Mouse (Mus musculus) hindbrain, embryonic 14.5 days (tissue): ENCODE measurements around the gene Acap3. TPM values are rescaled to one million over a fixed set of nuclear protein-coding genes. Genes with fewer than 3 reads are reported as not detected.

Experiments
- ATAC-seq: fragments of 200-750 bp; cut with Nextera tagmentation; 2 replicates; pipeline ENCODE4 v1.8.0; 2017; ENCODE audit warnings: moderate number of reproducible peaks, mild to moderate bottlenecking, moderate TSS enrichment, moderate library complexity; ENCODE audit not compliant: low FRiP score
- DNase-seq: peaks from one replicate; pipeline ENCODE4 v3.0.0-alpha.2; 2015; ENCODE audit warnings: low spot score
- H3K27ac ChIP-seq: fragments of 300-500 bp; sonication (generic); 2 replicates; pipeline ENCODE4 v1.5.1; 2014; ENCODE audit warnings: mild to moderate bottlenecking, moderate library complexity
- H3K27me3 ChIP-seq: fragments of 300-500 bp; sonication (generic); 2 replicates; pipeline ENCODE4 v1.6.1; 2014; ENCODE audit warnings: mild to moderate bottlenecking, low read length, mixed read lengths; ENCODE audit not compliant: control insufficient read depth, insufficient read depth
- H3K36me3 ChIP-seq: fragments of 300-500 bp; sonication (generic); replicated peaks from 2 replicates; pipeline ENCODE4 v1.6.1; 2014; ENCODE audit not compliant: control insufficient read depth, insufficient read depth
- H3K4me1 ChIP-seq: fragments of 300-500 bp; sonication (generic); replicated peaks from 2 replicates; pipeline ENCODE4 v1.6.1; 2014; ENCODE audit warnings: antibody characterized with exemption, low read length, mixed read lengths; ENCODE audit not compliant: control insufficient read depth, insufficient read depth
- H3K4me2 ChIP-seq: fragments of 300-500 bp; sonication (generic); replicated peaks from 2 replicates; pipeline ENCODE4 v1.6.1; 2014; ENCODE audit warnings: mild to moderate bottlenecking, moderate library complexity
- H3K4me3 ChIP-seq: fragments of 300-500 bp; sonication (generic); replicated peaks from 2 replicates; pipeline ENCODE4 v1.5.1; 2014; ENCODE audit warnings: mild to moderate bottlenecking, low read length
- H3K9ac ChIP-seq: fragments of 300-500 bp; sonication (generic); 2 replicates; pipeline ENCODE4 v1.6.1; 2014
- H3K9me3 ChIP-seq: fragments of 300-500 bp; sonication (generic); 2 replicates; pipeline ENCODE4 v1.6.1; 2016; ENCODE audit warnings: low read length; ENCODE audit not compliant: control insufficient read depth
- WGBS: fragments of 180-500 bp; shearing (Covaris S2); extraction: QIAGEN DNeasy Blood & Tissue Kit; methylation state at CpG from one replicate; pipeline ENCODE4 v1.1.7; 2014; 5-methylcytosine and 5-hydroxymethylcytosine counted together
- polyA plus RNA-seq: library from polyadenylated mRNA; unstranded; fragments of >200 nt; fragmentation: Nextera tagmentation; extraction: Ambion mirVana; gene quantifications from 2 replicates; pipeline ENCODE4 v1.2.1, GENCODE M21; 2014

The Acap3 gene
- polyA plus RNA-seq, result 71.8 and 73.5 TPM in 2 replicates

DNA sequence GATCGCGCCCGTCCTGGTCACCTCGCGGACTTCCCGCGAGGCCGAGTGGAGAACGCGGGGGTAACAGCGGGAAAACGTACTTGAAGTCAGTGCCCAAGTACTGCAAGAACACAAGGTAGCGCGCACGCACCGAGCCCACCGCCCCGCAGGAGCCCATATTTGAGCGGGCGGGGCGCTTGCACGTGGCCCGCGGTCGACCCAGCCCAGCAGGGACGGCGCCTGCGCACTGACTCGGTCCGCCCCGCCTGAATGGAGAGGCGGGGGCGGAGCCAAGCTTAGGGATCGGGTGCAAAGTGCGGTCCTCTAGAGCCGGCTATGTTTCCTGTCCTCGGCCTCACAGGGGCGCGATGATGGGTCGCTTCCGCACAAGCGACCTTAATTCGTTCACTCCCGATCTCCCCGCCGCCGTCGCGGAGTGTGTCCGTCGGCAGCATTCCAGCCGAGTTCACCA lies at the start of gene Acap3, which contains the start of gene Pusl1:
Gene Acap3, plus strand, starts transcription at position 272 of the 451 bp plus-strand sequence.
Gene Pusl1, minus strand, starts transcription at position 231 of the 451 bp plus-strand sequence.
- DNase-seq (peak; percentile 98), ATAC-seq (peak; percentile 86)
- Histone ChIP-seq H3K27ac (peak within 1 kb of the TSS; percentile 99), H3K9me3 (no peaks in the 10 kb centered on the region), H3K9ac (peak within 1 kb of the TSS; percentile 92), H3K4me3 (peak within 1 kb of the TSS; percentile 97), H3K4me1 (peaks cover 41% of the 10 kb centered on the region), H3K4me2 (peak within 1 kb of the TSS; percentile 75), H3K27me3 (no peaks in the 10 kb centered on the region), H3K36me3 (peaks cover 46% of the 10 kb centered on the region)
- WGBS, result under 1% methylated on average over 52 of the region's 52 CpGs

DNA sequence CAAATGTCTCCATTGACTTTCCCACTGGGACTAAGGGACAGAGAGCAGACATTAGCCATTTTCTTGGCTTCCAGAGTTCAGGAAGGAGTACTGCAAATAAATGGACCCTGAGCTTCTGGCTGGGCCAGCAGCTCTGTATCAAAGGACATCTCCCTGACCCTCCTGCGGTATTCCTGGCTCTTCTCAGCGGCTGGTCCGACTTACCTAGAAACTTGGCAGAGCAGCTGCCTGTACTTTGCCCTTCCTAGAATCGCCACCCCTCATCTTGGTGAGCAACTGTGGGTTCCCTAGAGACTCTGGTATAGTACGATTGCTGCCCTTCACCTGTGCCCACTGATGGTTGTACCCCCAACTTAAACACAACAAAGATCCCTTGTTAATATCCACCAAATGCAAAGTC lies 48.4 kb upstream of the Acap3 start:
- no peak for ATAC-seq
- H3K9ac ChIP-seq, result no peak overlapping the region
- H3K36me3 ChIP-seq, result no peaks in the 10 kb centered on the region
- no peak overlapping the region for H3K4me2 ChIP-seq
- H3K9me3 ChIP-seq, result no peaks in the 10 kb centered on the region
- peaks cover 9% of the 10 kb centered on the region; the same call in 1 of the 2 replicates for H3K27me3 ChIP-seq
- no peak overlapping the region for H3K27ac ChIP-seq
- no peak overlapping the region for H3K4me3 ChIP-seq
- 86% methylated on average over 5 of the region's 5 CpGs for WGBS
- H3K4me1 ChIP-seq, result peaks cover 17% of the 10 kb centered on the region
- DNase-seq, result no peak

DNA sequence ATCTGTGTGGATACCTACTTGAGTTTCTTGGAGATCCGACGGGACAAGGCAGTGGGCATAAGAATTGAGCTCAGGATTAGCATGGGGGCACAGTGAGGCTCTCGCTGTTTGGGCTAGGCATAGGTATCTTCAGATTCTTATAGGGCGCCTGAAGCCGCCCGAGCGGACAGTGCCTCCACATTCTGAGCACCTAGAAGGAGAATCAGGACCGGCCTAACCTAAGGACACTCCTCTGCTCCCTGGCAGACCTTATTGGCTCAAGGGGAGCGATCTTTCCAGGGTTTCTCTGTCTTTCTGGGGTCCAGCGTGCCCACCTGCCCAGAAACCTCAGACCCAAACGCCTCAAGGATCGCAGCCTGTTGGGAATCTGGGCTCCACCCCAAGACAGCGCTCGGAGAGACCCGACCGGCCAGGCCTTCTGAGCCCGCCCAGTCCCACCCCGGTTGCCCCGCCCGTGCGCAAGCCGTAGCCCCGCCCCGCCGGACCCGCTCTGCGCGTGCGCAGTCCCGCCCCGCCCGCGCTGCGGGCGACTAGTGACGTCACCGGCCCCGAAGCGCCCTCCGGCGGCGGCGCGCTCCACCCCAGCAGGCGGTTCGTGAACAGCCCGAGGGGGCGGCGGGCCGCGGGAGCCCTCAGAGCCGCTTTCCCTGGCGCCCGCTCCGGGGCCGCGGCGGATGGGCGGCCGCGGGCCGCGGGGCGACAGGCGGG lies 44.6 kb upstream of the Acap3 start, which contains the start of gene Dvl1:
Gene Dvl1, plus strand, starts transcription at position 532 of the 708 bp plus-strand sequence.
- Histone ChIP-seq H3K27me3 (peaks cover under 1% of the 10 kb centered on the region; the same call in 1 of the 2 replicates), H3K36me3 (no peaks in the 10 kb centered on the region), H3K4me1 (peaks cover 32% of the 10 kb centered on the region), H3K4me3 (peak within 1 kb of the TSS; percentile 94), H3K27ac (peak within 1 kb of the TSS; percentile 84), H3K4me2 (peak within 1 kb of the TSS; percentile 68), H3K9me3 (no peaks in the 10 kb centered on the region), H3K9ac (peak within 1 kb of the TSS; percentile 95)
- ATAC-seq (peak; percentile 84), DNase-seq (peak; percentile 96)
- 3% methylated on average over 49 of the region's 65 CpGs for WGBS

DNA sequence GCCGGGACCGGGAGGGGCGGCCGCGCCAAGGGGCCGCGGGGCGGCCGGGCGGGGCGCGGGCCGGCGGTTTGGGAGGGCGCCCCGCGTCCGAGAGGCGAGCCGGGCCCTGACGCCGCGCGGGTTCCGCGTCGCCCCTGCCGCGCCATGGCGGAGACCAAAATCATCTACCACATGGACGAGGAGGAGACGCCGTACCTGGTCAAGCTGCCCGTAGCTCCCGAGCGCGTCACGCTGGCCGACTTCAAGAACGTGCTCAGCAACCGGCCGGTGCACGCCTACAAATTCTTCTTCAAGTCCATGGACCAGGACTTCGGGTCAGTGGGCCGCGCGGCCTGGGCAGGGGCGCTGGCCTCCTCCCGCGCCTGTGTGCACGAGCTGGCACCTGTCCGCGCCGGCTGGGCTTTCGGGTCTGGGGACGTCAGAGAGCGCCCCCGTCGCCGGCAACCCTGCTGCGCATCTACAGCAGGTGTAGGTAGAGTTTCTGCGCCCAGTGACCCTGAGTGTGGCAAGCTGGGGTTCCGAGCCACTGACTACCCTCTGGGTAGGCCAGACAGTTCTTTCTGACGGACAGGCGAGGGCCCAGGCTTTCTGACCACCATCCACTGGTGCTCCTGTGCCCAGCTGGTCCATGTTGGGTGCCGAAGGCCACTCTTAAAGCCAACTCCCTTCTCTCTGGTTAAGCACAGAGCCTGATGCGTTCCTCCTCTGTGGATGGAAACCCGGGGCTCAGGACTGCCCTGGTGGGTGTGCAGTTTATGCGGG lies 43.9 kb upstream of the Acap3 start:
- H3K36me3 ChIP-seq, result no peaks in the 10 kb centered on the region
- H3K4me2 ChIP-seq, result peak overlapping the region; percentile 68
- peak overlapping the region; percentile 84 for H3K27ac ChIP-seq
- H3K4me1 ChIP-seq, result peaks cover 32% of the 10 kb centered on the region
- no peaks in the 10 kb centered on the region for H3K27me3 ChIP-seq
- ATAC-seq, result peak; percentile 22
- no peaks in the 10 kb centered on the region for H3K9me3 ChIP-seq
- DNase-seq, result peak; percentile 33
- 1% methylated on average over 48 of the region's 69 CpGs for WGBS
- peak overlapping the region; percentile 94 for H3K4me3 ChIP-seq
- H3K9ac ChIP-seq, result peak overlapping the region; percentile 95

DNA sequence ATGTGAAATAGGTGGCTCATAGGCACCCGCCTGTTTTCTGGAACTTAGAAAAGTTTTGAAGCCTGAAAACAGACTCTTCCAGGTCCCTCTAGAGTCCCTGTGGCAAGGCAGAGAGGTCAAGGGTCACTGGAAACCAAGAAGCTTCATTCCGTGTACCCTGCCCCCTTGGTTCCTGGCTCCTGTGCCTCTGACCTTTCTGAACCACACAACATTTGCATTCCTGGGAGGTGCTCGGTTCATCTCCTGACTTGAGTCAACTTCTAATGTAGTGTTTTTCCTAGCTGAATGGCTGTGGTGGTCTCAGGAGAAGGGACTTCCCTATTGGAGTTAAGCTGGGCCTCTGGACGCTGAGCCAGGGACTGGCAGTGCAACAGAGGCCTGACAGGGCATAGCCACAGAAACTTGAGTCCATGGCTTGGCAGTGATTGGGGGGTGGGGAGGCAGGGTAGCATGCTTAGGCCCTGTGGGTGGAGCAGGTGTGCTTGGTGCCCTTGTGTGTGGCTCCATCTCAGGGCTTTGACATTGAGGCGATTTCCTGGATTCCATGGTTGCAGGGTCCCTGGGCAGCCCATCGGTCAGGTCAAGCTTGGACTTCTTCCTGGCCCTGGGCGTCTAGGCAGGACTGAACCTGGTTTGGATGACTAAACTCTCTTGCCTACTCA lies 43.1 kb upstream of the Acap3 start:
- DNase-seq (no peak), ATAC-seq (no peak)
- H3K4me1 ChIP-seq, result peaks cover 32% of the 10 kb centered on the region
- peak overlapping the region; percentile 68 for H3K4me2 ChIP-seq
- H3K27me3 ChIP-seq, result no peaks in the 10 kb centered on the region
- 64% methylated on average over 7 of the region's 7 CpGs for WGBS
- H3K4me3 ChIP-seq, result peak overlapping the region; percentile 94
- H3K9me3 ChIP-seq, result no peaks in the 10 kb centered on the region
- H3K27ac ChIP-seq, result no peak overlapping the region
- H3K36me3 ChIP-seq, result no peaks in the 10 kb centered on the region
- peak overlapping the region; percentile 95 for H3K9ac ChIP-seq

DNA sequence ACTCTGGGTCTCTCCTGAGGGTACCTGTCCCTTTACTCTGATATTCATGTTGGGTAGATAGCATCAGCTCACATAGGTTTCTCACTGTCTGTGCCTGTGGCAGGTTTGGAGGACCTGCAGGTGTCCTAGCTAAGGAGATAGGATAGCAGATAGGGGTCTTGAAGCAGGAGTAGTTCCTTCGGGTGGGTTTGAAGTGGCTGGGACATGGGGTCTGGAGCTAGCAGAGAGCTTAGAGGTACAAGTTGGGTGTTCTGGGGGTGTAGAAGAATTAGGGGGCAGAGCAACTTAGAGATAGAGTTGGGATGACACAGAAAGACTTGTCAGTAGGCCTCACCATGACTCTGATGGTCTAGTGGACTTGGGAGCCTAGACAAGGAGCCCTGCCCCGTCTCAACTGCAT lies 42.2 kb upstream of the Acap3 start:
- no peaks in the 10 kb centered on the region for H3K27me3 ChIP-seq
- H3K9me3 ChIP-seq, result no peaks in the 10 kb centered on the region
- peaks cover 32% of the 10 kb centered on the region for H3K4me1 ChIP-seq
- no peak for ATAC-seq
- H3K4me3 ChIP-seq, result peak overlapping the region; percentile 94; the same call in 1 of the 2 replicates
- H3K27ac ChIP-seq, result no peak overlapping the region
- H3K36me3 ChIP-seq, result peaks cover 3% of the 10 kb centered on the region; the same call in 1 of the 2 replicates
- peak overlapping the region; percentile 68 for H3K4me2 ChIP-seq
- no peak overlapping the region for H3K9ac ChIP-seq
- 96% methylated on average over 2 of the region's 2 CpGs for WGBS
- DNase-seq, result no peak

DNA sequence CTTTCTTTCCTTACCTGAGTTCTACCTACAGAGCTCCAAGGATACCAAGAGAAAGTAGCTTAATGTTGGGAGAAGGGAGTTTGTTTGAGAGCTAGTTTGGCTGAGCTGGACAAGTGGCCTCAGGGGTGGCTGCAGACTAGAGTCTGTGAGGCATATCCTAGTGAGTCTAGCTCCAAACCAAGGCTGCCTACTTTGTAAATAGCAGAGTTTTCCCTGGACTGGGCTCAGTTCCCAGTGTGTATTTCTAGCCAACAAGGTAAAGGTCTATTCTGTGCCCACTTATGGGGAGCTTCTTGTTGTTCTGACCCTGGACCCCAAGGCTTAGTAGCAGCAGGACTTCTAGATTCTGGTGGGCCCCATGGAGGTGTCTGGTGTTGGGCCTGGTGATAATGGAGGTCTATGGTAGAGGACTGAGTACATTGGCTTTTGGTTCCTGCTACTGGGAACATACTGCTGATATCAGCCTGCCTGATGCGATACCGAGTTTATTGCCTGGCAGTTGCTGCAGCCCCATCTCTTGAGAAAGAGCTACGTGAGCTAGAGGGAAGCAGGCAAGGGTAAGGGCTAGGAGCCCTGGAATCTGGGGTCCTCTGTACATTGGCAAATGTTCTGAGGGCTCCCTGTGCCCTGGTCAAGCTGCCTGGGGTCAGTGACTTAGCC lies 41.7 kb upstream of the Acap3 start:
- Histone ChIP-seq H3K27me3 (no peaks in the 10 kb centered on the region), H3K9me3 (no peaks in the 10 kb centered on the region), H3K36me3 (peaks cover 9% of the 10 kb centered on the region), H3K9ac (no peak overlapping the region), H3K4me3 (no peak overlapping the region), H3K27ac (no peak overlapping the region), H3K4me1 (peaks cover 32% of the 10 kb centered on the region), H3K4me2 (peak overlapping the region; percentile 68; the same call in 1 of the 2 replicates)
- WGBS, result 97% methylated on average over 3 of the region's 3 CpGs
- no peak for DNase-seq
- no peak for ATAC-seq

DNA sequence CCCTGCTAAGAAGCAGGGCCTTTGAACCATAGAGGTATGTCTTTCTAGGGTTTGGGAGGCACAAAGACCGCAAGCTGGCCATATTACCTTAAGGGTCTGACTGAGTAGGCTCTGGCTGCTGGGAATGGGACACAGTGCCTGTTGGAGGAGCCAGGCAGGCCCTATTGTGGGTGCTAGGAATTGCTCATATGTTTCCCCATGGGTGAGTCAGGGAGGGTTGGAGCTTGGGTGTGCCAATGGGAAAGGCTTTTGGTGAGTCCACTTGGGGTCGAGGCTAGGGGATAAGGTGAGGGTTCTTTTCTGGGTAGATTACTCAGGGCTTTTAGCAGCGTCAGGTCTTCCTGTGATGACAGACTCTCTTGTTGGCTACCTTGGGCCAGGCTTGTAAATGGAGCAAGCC lies 40.3 kb upstream of the Acap3 start:
- ATAC-seq (no peak), DNase-seq (no peak)
- 94% methylated on average over 3 of the region's 3 CpGs for whole genome bisulfite sequencing
- Histone ChIP-seq H3K9me3 (no peaks in the 10 kb centered on the region), H3K4me1 (peaks cover 31% of the 10 kb centered on the region), H3K36me3 (peaks cover 23% of the 10 kb centered on the region), H3K27ac (no peak overlapping the region), H3K27me3 (no peaks in the 10 kb centered on the region), H3K4me3 (no peak overlapping the region), H3K9ac (no peak overlapping the region), H3K4me2 (no peak overlapping the region)
